Mouse (Mus musculus) A20 (cell line): ENCODE data around the gene Col1a2.
A peak's percentile ranks its signal among the peaks of the same experiment; 100 is the strongest.

ENCODE experiments used
- DNase-seq: peaks from one replicate; pipeline ENCODE4 v3.0.0-alpha.2; 2011; ENCODE audit warnings: low read depth, low spot score

Col1a2 gene

GRCm38 (mm10) chr6:4514671-4515070, 10.1 kb downstream of the Col1a2 start:
- DNase-seq: no peak

DNA sequence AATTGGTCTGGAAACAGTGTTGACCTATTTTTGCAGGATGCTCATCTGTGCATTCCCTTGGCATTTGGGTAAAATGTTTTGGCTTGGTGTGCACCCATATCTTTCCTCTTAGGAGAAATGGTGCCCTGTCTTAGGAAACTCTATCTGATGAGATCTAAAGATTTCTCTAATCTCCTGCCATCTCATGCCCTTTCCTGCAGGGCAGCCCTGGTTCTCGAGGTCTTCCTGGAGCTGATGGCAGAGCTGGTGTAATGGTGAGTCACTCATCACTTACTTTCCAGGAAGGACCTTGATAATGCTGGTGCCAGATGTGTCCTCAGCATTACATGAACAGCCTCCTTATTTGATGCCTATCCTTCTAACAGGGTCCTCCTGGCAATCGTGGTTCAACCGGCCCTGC, 16.4 kb downstream of the Col1a2 start:
- DNase-seq: no peak

- no peak for DNase-seq
These were observed 23.8 kb downstream of the Col1a2 start for GRCm38 (mm10) chr6:4528439-4528838.

- no peak for DNase-seq
These were observed 26.4 kb downstream of the Col1a2 start for GRCm38 (mm10) chr6:4530986-4531385.

DNA sequence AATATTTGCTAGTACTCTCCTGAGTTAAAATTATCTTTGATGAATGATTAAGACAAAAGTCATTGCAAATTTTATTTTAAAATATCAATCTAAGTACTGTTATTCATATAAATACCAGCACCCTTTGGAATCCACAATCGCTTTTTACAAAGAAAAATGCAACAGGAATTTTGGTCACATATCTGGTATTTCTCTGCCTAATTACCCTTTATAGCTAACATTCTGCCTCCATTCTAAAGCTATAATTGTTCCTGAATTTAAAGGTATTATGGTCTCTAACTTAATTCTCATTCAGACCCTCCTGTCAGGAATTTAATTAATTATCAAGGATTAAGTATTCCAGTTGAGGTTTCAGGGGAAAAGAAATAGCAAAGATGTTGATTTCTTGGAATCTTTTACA, 28.3 kb downstream of the Col1a2 start:
- no peak for DNase-seq

DNA sequence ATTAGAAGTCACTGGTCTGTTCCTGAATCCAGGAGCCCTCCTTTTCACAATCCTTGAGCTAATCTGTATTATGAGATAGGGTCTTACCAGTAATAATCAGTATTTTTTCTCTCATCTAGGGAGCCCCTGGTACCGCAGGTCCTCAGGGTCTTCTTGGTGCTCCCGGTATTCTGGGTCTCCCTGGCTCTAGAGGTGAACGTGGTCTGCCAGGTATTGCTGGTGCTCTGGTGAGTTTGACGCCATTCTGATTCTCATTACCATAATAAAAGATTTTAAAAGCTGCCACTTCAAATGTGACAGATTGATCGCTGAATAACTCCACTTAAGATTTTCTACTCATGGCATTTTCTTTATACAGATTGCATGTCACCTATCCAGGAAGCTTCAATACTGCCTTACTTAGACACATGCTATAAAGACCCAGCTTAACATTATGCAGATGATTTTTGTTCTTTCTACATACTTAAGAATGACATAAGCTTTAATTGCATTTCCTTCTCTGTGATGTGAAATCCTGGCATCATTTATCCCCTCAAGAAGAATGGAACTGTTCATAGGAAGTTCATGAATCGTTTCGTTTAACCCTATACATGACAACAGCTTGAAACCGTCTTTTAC, 30.0 kb downstream of the Col1a2 start:
- no peak for DNase-seq

DNA sequence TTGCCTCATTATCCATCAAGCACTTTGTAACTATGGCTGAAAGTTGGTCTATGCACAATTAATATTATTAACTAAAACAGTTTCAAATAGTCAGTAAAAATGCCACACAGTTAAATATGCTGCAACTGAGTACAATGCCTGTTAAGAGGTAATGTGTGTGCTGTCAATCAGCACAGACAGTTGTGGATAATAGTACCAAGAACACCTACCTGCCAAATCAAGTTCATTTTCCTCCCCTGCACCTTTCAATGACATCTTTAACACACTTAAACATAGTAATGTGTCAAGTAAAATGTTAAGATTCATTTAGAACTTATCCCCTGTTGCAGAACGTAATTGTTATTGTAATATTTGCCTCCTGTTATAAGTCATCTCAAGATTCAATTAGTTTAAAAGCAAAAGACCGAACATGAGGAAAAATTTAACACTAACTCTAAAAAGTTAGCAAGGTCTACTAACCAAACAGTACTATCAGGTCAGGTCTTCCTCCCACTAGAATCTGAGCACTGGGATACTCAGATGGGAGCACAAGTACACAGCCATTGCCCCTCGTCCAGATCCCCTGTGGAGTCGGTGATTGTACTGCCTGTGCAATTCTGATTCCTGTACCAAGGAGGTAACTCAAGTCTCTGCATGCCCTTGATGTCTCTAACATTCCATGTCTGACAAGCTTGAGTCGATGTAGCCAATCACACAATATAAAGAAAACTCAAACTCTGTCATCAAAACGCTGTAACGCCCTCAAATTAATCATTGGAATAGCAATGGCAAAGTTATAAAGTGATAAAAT, 37.5 kb downstream of the Col1a2 start:
- no peak for DNase-seq

DNA sequence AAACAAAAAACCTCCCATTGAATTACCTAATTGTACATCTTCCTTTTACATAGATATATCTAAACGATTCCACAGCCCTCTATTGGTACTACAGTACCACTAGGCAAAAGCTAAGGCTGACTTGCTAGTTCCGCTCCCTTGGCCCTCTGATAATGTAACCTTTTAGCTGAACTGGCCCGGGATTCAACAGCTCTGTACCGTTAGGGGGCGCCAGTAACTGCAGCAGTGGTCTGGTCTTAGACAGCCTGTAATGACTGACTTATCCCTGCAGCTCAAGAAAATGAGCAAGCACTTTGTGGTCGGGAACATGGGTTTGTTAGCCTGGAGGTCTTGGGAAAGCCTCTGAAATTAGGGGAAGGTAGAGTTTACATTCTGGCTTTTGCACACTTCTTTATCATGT, 39.9 kb downstream of the Col1a2 start:
- DNase-seq: peak; percentile 42

GRCm38 (mm10) chr6:4545727-4546126, 41.1 kb downstream of the Col1a2 start:
- peak; percentile 49 for DNase-seq

DNA sequence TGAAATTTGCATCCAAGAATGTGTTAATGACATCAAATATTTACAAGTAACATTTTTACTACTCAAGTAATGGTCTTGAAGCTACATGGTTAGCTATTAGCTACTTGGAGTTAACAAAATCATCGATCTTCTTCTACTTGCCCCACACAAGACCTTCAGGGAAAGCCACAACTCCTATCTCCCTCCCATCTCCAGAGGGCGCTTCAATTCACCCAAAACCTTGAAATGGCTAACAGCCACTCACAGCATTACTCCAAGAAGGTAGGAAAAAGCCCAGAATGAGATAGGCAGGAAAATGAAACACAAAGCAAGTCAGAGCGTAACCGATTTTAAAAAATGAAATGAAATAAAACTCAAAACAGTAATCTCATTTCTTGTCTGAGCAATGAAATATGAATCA, 44.3 kb downstream of the Col1a2 start:
- DNase-seq: peak; percentile 9

- no peak for DNase-seq
These were observed 45.4 kb downstream of the Col1a2 start for GRCm38 (mm10) chr6:4549846-4550548.

GRCm38 (mm10) chr6:4550549-4550915, 45.9 kb downstream of the Col1a2 start:
- DNase-seq: no peak

DNA sequence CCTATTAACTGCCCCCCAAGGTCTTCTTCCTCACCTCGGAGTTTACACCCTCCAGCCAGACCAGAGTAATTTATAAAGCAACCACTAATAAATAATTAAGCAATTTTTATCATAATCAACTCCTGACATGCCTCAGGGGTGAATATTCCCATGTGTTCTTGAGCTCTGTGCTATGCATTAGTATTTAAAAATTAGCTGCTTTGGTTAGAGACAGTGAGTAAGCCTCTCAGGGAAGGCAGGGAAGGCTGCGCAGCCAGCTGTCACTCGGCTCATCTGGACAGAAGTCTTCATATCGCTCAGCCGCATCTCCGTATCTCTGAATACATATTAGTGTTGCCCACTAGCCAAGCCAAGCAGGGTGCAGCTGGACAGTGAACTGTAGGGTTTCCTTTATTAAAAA, 50.8 kb downstream of the Col1a2 start:
- DNase-seq: no peak

- no peak for DNase-seq
These were observed 52.5 kb downstream of the Col1a2 start for GRCm38 (mm10) chr6:4557086-4557485.

- DNase-seq: peak; percentile 23
These were observed 53.1 kb downstream of the Col1a2 start for GRCm38 (mm10) chr6:4557678-4558077.

DNA sequence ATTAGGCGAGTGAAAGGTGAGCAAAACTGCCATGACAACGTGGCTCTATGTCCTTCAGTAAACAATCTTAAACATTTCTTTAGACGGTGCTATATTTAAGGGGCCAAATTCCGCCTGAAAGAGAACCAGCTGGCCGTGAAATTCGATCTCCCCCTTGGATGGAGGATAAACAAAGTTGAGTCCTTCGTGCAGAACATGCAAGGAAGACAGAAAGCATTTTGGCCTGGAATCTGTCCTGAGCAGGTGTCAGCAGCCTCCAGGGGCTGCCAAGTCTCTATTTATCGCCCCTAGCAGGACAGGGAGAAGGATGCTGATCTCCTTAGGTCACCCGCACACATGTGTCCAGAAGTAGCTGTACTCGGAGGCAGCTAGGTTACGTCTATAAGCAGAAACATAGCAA, 56.5 kb downstream of the Col1a2 start:
- DNase-seq: no peak

GRCm38 (mm10) chr6:4561621-4562020, 57.0 kb downstream of the Col1a2 start:
- no peak for DNase-seq

- DNase-seq: no peak
These were observed 57.8 kb downstream of the Col1a2 start for GRCm38 (mm10) chr6:4562401-4562800.

GRCm38 (mm10) chr6:4563477-4563876, 58.9 kb downstream of the Col1a2 start:
- DNase-seq: no peak

DNA sequence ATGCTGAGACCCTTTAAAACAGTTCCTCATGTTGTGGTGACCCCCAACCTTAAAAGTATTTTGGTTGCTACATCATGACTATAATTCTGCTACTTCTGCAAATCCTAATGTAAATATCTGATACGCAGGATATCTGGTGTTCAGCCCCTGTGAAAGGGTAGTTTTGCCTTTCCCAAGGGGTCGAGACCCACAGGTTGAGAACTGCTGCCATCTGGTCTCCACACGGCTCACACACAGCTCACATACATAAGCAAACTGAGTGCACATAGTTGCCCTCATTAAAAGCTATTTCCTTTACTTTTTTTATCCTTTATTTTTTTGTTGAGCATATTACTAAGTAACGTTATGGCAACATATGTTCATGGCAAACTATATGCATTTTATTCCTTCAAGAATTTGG, 65.8 kb downstream of the Col1a2 start:
- DNase-seq: no peak

DNA sequence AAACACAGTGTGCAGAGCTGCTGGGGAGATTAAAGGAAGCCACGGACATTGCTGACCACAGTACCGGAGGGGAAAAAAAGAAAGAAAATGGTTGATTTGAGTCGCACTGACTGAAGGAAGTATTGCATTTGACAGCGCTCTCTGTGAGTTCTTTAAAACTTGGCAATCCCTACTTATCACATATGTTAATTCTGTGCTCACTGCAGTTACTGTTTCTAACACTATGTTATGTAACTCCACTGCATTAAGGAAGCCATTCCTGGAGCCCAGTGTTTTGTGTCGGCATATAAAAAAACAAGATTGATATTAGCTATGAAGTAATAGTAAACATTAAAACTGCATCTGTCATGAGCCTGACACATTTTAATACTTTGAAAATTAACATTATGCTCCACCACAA, 73.1 kb downstream of the Col1a2 start:
- DNase-seq: no peak

- DNase-seq: no peak
These were observed 73.7 kb downstream of the Col1a2 start for GRCm38 (mm10) chr6:4578343-4578742.

DNA sequence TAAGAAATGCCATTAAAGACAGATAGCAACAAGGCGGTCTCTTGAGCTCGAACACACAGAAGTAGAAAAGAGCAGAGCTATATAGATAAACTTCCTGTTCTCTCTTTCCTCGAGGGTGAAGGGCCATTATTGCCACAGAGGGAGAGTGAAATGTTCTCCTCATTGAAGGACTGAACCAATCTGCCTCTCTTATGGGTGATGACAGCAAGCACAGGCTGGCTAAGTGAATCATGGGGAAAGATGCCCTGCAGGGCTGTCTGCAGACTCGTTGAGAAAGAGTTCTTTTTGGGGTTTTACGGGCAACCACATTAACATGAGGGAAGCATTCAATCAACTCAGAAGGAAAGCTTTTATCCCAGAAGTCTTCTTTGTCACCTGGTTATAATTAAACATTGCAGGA, 75.0 kb downstream of the Col1a2 start:
- no peak for DNase-seq
